Mouse (Mus musculus) kidney, postnatal 0 days (tissue): ENCODE results near the gene Plxna4. TPM values are rescaled to one million over a fixed set of nuclear protein-coding genes. Genes with fewer than 3 reads are reported as not detected.

Experiments used
- ATAC-seq: fragments of 200-750 bp; cut with Nextera tagmentation; replicated peaks from 2 replicates; pipeline ENCODE4 v1.8.0; 2017; ENCODE audit warnings: low read depth, moderate number of reproducible peaks, moderate TSS enrichment, moderate library complexity; ENCODE audit not compliant: low FRiP score
- DNase-seq: peaks from one replicate; pipeline ENCODE4 v3.0.0-alpha.2; 2016; ENCODE audit warnings: low spot score
- H3K27ac ChIP-seq: fragments of 300-500 bp; sonication (generic); 2 replicates; pipeline ENCODE4 v1.5.1; 2014; ENCODE audit warnings: mild to moderate bottlenecking
- H3K27me3 ChIP-seq: fragments of 300-500 bp; sonication (generic); 2 replicates; pipeline ENCODE4 v1.6.1; 2014; ENCODE audit warnings: low read length, mixed read lengths; ENCODE audit not compliant: insufficient read depth
- H3K36me3 ChIP-seq: fragments of 300-500 bp; sonication (generic); 2 replicates; pipeline ENCODE4 v1.6.1; 2014; ENCODE audit warnings: low read length, mixed read lengths; ENCODE audit not compliant: insufficient read depth
- H3K4me1 ChIP-seq: fragments of 300-500 bp; sonication (generic); replicated peaks from 2 replicates; pipeline ENCODE4 v1.6.1; 2014; ENCODE audit warnings: antibody characterized with exemption, low read length, mixed read lengths; ENCODE audit not compliant: insufficient read depth
- H3K4me2 ChIP-seq: fragments of 300-500 bp; sonication (generic); 2 replicates; pipeline ENCODE4 v1.6.1; 2014; ENCODE audit warnings: mild to moderate bottlenecking, low read length, moderate library complexity, mixed read lengths
- H3K4me3 ChIP-seq: fragments of 300-500 bp; sonication (generic); replicated peaks from 2 replicates; pipeline ENCODE4 v1.5.1; 2014; ENCODE audit warnings: low read depth, low read length
- H3K9ac ChIP-seq: fragments of 300-500 bp; sonication (generic); 2 replicates; pipeline ENCODE4 v1.6.1; 2014; ENCODE audit warnings: low read depth, low read length
- H3K9me3 ChIP-seq: fragments of 300-500 bp; sonication (generic); replicated peaks from 2 replicates; pipeline ENCODE4 v1.6.1; 2016; ENCODE audit warnings: low read length, inconsistent platforms, mixed read lengths
- CTCF ChIP-seq: IDR thresholded peaks from 2 replicates; pipeline ENCODE4 v1.5.1; 2016; ENCODE audit warnings: antibody characterized with exemption, low read depth, mild to moderate bottlenecking, moderate library complexity
- WGBS: fragments of 180-500 bp; shearing (Covaris S2); extraction: QIAGEN DNeasy Blood & Tissue Kit; methylation state at CpG from one replicate; pipeline ENCODE4 v1.1.7; 2014; 5-methylcytosine and 5-hydroxymethylcytosine counted together
- polyA plus RNA-seq: library from polyadenylated mRNA; unstranded; fragments of >200 nt; fragmentation: Nextera tagmentation; extraction: Ambion mirVana; gene quantifications from 2 replicates; pipeline ENCODE4 v1.2.1, GENCODE M21; 2015

The Plxna4 gene
- polyA plus RNA-seq, 1 experiment from 2014 or later: 0.83 TPM

DNA sequence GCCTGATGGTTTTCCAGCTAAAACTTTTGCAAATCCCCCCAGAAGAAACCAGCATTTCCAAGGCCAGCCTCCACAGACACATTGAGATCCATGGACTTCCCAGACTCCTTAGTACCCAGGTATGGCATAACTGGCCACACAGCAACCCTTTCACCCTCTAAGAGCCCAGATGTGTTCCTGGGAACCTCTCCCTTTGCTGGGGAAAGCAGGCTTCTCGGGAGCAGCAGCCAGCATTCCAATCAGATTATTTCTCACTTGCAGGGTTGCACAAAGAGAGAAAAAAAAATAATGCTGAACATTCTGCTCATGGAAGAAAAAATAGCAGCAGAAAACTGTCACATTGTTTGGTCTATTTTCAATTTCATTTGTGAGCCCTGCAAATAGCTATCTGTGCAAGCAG is 178.4 kb downstream of the Plxna4 start:
- H3K27ac ChIP-seq: no peak overlapping the region
- DNase-seq (no peak), ATAC-seq (no peak)
- H3K4me1 ChIP-seq: no peaks in the 10 kb centered on the region
- no peak overlapping the region for H3K4me2 ChIP-seq
- TF ChIP-seq CTCF: no peak
- H3K9me3 ChIP-seq: no peaks in the 10 kb centered on the region
- H3K27me3 ChIP-seq: no peaks in the 10 kb centered on the region
- no peak overlapping the region for H3K4me3 ChIP-seq
- H3K36me3 ChIP-seq: no peaks in the 10 kb centered on the region
- 23% methylated on average over 1 of the region's 1 CpGs for WGBS
- no peak overlapping the region for H3K9ac ChIP-seq

DNA sequence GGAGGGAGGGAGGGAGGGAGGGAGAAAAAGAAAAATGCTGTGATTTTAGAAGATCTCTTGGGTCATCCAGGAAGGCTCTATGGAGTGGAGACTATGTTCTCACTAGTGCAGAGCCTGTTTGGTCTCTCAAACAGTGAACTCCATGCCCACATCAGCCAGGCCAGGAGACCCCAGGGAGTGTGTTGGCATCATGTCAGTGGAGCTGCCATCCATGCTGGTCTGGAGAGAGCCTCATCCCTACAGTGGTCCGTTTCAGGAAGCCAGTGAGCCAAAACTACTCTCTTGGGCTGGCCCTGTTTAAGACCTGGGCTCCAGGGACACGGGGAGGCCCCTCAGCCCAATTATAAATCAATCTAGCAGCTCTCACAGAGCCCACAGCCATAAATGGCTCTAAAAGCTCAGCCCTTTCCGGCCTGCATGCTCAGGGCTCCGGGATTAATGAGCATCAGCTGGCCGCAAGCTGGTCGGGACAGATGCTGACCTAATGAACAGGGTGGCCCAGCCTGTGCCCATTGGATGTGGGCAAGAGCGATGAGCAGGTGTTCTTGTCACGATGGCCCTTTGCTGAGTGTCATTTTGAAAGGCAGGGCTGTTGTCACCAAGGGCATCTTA is 180.3 kb downstream of the Plxna4 start:
- H3K9me3 ChIP-seq: no peaks in the 10 kb centered on the region
- H3K36me3 ChIP-seq: no peaks in the 10 kb centered on the region
- 19% methylated on average over 8 of the region's 8 CpGs for WGBS
- H3K9ac ChIP-seq: no peak overlapping the region
- no peak for TF ChIP-seq CTCF
- no peak overlapping the region for H3K4me2 ChIP-seq
- no peaks in the 10 kb centered on the region for H3K27me3 ChIP-seq
- peak; percentile 39 for DNase-seq
- no peak overlapping the region for H3K27ac ChIP-seq
- ATAC-seq: no peak; the same call in 1 of the 2 replicates
- H3K4me1 ChIP-seq: no peaks in the 10 kb centered on the region
- H3K4me3 ChIP-seq: no peak overlapping the region

DNA sequence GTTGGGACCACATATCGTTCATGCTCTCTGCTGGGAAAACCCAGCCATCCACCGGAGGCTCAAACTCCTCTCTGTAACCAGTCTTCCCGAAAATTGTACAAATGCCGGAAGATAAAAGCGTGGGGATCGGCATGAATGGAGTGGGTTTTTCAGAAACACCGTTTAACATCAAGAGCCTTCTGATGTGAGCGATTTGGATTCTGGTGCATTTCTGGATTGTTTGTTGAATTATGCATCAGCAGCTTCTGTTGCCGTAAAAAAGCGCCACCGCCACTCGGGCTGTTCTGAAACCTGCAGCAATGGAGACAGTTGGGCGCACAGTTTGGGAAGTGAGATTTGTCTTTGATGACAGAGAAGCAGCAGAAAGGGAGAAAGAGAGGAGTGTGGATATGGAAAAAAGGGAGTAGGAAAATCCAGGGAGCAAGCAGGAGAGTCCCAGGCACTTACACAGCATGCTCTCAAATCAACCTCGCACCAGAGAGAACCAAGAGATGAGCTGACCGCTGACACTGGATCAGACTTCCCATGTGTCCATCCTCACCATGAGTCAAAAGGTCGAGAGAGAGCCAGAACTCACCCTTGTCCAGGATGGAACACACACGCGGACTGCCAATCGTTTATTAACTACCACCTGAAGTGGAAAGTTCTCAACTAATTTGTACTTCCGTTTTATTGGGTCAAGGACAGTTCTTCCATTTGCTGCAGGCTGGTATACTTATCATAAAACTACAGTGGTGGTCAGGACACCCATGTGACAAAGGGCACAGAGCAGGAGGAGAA is 181.5 kb downstream of the Plxna4 start:
- Histone ChIP-seq H3K9me3 (no peaks in the 10 kb centered on the region), H3K27ac (no peak overlapping the region), H3K4me3 (no peak overlapping the region), H3K9ac (no peak overlapping the region), H3K4me1 (no peaks in the 10 kb centered on the region), H3K27me3 (no peaks in the 10 kb centered on the region), H3K36me3 (no peaks in the 10 kb centered on the region), H3K4me2 (no peak overlapping the region)
- ATAC-seq (no peak), DNase-seq (no peak)
- TF ChIP-seq CTCF: no peak
- WGBS: 81% methylated on average over 20 of the region's 20 CpGs

DNA sequence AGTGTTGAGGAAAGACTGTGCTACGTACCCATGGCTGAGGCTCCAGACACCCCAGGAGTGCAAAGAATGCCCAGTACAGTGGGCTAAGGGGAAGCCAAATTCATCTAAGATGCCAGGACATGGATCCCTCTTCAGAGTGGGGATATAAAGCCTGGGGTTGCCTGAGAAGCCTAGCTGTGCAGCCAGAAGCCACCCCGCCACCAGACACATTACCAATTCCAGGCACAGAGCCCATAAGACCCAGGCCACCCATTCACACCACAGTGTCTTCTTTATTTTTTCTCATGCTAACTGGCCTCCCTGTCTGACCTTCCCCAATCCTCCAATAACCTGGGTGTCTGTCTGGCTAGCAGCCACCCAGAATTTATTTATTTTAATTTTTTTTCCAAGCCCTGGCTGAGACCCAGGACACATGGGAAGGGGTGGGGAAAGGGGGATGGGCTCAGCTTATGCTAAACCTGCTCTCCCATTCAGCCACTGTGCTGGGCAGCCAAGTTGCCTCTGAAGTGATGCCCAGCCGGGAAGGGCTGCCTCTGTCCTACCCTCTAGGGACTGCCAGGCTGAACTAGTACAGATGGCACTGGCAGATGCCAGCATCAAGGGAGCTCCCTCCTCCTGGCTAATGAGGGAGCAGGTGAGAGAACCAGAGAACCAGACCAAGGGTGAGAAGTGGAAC is 185.3 kb downstream of the Plxna4 start:
- Histone ChIP-seq H3K27me3 (no peaks in the 10 kb centered on the region), H3K9ac (no peak overlapping the region), H3K27ac (no peak overlapping the region), H3K4me2 (no peak overlapping the region), H3K4me1 (no peaks in the 10 kb centered on the region), H3K4me3 (no peak overlapping the region), H3K9me3 (no peaks in the 10 kb centered on the region), H3K36me3 (no peaks in the 10 kb centered on the region)
- WGBS: 87% methylated on average over 3 of the region's 3 CpGs
- DNase-seq (no peak), ATAC-seq (no peak)
- TF ChIP-seq CTCF: no peak

DNA sequence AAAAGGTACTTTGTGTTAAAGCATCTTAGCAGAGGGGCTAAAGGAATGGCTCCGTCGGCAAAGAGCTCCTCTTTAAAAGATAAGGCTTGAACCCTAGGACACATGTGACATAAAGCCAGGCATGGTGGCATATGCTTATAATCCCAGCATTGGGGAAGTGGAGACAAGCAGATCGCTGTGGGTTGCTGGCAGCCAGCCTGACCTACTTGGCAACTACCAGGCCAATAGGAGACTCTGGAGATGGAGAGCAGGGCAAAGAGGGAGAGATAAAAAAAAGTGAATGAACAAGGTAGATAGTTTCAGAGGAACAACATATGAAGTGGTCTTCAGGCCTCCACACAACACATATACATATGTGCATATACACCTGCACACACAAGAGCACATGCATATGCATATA is 189.7 kb downstream of the Plxna4 start:
- ATAC-seq (no peak), DNase-seq (no peak)
- Histone ChIP-seq H3K4me1 (peaks cover 10% of the 10 kb centered on the region; the same call in 1 of the 2 replicates), H3K27me3 (no peaks in the 10 kb centered on the region), H3K9me3 (no peaks in the 10 kb centered on the region), H3K9ac (no peak overlapping the region), H3K4me2 (no peak overlapping the region), H3K36me3 (no peaks in the 10 kb centered on the region), H3K27ac (no peak overlapping the region), H3K4me3 (no peak overlapping the region)
- WGBS: 93% methylated on average over 3 of the region's 3 CpGs
- TF ChIP-seq CTCF: no peak

DNA sequence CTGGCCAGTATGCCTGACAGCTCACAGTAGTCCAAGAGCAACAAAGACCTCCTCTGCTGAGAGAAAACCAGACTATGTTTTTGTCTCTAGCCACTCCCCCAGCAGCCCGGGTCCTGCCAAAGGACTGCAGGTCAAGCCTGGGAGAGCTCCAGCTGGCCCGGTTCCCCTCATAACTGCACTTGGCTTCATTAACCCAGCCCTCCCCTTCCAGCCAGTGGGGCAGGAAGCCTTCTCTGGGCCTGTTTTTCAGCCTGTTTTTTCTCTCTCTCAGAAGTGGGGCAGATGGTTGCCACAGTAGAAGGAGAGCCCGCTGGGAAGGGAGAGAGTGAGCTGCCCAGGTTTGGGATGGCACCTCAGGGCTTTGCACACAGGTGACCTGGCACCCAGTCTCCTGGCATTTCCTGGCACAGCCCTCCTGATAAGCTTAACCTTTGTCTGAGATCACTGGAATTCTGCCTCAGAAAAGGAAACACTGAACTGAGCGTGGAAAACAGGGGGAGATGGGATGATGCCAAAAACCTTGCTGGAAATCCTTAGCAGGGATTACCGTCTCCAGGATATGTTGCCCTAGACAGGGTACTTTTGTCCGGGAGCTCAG is 190.8 kb downstream of the Plxna4 start:
- H3K27ac ChIP-seq: peak overlapping the region; percentile 31; the same call in 1 of the 2 replicates
- H3K9ac ChIP-seq: no peak overlapping the region
- no peak for TF ChIP-seq CTCF
- peak; percentile 82 for ATAC-seq
- H3K27me3 ChIP-seq: no peaks in the 10 kb centered on the region
- H3K4me1 ChIP-seq: peaks cover 10% of the 10 kb centered on the region; the same call in 1 of the 2 replicates
- WGBS: 32% methylated on average over 6 of the region's 6 CpGs
- H3K4me2 ChIP-seq: no peak overlapping the region
- peak; percentile 83 for DNase-seq
- no peaks in the 10 kb centered on the region for H3K36me3 ChIP-seq
- H3K4me3 ChIP-seq: no peak overlapping the region
- H3K9me3 ChIP-seq: no peaks in the 10 kb centered on the region
